Mouse (Mus musculus): ENCODE data around the gene Arhgap9.

The Arhgap9 gene

DNA sequence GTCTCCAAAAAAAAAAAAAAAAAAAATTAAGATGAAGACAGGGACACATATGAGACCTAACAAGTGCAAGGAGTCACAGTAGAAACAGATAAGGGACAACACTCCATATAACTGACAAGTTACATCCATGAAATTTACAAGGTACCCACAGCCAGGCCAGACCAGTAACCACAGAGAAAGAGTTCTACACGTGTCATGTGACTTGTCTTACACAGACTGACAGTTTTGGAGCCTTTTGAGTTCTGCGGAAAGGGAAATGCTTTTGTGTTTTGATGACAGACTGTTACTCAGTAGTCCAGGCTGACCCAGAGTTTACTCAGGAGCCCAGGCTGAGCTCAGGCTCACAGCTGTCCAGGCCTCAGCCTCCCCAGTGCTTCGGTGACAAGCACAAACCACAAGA is 21.3 kb downstream of the Arhgap9 start:
- no peak for DNase-seq (ENCODE audit: low read depth, low spot score)

DNA sequence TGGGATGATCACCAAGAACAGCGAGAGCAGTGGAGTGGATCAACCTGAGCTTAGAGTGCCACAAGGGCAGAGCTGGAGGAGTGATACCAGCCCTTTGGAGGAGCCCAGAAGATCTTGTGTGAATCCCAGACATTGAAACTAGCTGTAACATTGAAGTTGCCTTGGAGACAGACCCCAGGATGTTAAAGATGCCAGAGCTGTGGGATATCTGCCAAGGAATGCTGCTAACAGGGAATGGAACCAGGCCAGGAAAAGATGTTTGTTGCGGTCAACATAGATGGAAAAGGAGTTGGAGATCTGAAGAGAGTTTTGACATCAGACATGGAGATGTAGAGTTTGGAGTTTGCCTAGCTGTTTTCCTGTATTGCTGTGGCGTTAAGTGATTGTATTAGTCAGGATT is 24.4 kb downstream of the Arhgap9 start:
- DNase-seq (ENCODE audit: low read depth, low spot score): no peak

DNA sequence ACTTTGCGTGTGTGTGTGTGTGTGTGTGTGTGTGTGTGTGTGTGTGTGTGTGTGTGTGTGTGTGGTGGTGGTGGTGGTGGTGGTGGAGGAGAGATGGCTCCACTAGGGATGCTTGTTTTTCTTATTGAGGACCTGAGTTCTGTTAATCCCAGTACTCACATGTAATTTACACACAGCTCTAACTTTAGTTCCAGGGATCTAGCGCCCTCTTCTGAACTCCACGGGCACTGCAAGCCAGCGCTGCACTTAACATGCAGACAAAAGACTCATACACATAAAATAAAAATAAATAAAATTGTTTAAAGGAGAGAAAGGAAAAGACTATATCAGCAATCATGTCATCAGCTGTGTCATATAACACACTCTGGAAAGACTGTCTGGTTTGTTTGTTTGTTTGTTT is 27.2 kb downstream of the Arhgap9 start:
- peak; percentile 84 for DNase-seq (ENCODE audit: low read depth, low spot score)

DNA sequence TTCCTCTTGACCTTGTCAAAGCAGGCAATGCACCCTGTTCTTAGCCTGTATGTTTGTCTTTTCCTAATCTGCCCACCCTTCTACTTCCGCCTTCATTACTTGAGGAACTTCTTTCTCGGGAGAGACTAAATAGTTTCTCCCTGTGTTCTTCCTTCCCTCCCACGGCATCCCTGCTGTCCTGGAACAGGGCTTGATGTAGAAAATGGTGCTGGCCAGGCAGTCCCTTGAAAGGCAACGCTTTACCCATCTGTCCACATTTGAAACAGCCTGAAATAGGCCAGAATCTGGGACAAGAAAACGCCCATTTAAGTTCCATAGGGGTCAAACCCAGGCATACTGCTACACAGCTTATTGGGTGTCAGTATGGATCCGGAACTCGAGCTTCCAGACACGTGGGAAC is 28.0 kb downstream of the Arhgap9 start:
- DNase-seq (ENCODE audit: low read depth, low spot score): no peak

DNA sequence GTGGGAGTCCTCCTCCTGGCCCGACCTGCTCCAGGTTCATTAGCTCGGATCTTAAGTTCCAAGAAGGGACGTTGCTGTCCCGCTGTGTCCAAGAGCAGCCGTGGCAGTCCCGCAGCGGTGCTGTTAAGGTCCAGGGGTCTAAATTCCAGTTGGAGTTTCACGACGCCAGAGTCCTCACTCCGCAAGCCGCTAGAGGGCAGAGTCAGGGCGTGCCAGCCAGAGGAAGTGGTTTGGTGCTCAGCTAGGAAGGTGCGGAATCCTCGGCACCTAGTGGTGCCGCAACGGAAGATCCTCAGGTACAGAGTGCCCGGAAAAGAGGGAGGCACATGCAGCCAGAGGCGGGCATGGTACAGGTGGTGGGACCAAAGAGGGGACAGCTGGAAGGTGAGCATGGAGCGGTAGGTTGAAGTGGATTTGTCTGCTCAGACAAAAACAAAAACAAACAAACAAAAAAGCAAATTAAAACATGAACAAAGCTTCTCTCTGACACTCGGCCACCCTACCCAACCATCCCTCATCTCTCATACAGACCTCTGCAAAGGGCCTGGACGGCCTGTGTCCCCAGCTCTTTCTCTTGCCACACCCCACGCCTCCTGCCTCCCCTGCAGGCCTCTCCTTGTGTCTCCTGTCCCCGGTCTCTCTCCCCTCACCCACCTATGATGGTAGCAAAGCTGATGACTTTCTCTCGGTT is 29.0 kb downstream of the Arhgap9 start:
- DNase-seq (ENCODE audit: low read depth, low spot score): peak; percentile 92

DNA sequence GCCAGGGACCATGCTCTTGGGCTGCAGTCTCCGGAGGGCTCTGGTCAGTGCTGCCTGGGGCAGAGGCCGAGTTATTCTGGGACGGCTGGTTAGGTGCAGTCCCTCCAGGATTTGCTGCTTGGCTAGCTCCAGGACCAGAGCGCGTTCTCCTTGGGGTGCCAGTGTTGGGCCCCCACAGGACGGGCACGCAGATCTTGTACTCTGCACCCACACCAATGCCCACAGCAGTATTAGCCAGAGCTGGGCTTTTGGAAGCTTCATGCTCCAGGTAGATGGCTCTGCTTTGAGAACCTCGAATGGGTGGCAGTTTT is 29.5 kb downstream of the Arhgap9 start:
- DNase-seq (ENCODE audit: low read depth, low spot score): no peak

DNA sequence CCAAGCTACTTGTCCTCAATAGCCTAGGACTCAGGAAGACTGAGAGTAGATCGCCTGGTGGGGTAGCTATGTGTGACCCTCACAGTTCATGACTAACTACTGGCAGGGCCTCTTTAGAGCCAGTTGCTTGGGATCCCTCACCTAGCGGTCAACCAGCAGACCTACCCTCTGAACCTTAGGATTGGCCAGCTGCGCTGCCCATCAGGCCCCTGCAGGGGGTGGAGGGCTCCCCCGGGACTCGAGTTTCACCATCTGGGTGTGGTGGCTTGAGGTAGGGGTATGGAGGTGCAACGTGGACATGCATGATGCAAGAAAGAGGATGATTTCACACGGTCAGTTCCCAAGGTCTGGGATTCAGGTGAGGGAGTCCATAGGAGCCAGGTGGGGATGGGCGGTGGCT is 30.0 kb downstream of the Arhgap9 start:
- DNase-seq (ENCODE audit: low read depth, low spot score): peak; percentile 28

DNA sequence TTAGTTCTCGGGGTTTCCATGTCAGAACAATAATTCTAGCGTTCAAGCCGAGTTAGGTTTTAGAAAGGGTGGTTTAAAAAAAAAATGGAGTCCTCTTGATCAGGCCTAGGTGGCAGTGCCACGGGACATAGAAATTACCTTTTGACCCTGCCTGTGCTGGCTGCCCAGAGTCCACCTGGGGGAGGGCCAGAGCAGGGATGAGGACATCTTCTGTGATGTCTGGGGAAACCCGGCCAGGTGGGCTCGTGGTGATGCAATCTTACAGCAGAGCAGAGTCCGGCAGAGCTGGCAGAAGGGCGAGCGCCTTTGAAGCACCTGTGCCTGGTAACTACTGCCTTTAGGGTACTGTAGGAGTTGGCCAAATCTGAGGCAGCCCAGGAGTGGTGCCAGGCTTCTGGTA is 30.4 kb downstream of the Arhgap9 start:
- DNase-seq (ENCODE audit: low read depth, low spot score): no peak

DNA sequence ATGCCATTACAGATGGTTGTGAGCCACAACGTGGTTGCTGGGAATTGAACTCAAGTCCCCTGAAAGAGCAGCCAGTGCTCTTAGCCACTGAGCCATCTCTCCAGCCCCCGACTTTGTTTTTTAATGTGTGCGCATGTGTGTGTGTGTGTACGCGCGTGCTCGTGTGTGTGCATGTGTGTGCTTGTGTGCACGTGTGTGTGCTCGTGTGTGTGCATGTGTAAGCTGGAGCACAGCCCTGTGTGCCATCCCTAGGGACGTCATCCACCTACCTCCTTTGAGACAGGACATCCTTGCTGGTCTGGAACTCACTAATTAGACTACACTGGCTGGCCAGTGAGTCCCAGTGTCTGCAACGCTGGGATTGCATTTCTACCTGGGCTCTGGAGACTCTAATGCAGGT is 31.0 kb downstream of the Arhgap9 start:
- DNase-seq (ENCODE audit: low read depth, low spot score): no peak

DNA sequence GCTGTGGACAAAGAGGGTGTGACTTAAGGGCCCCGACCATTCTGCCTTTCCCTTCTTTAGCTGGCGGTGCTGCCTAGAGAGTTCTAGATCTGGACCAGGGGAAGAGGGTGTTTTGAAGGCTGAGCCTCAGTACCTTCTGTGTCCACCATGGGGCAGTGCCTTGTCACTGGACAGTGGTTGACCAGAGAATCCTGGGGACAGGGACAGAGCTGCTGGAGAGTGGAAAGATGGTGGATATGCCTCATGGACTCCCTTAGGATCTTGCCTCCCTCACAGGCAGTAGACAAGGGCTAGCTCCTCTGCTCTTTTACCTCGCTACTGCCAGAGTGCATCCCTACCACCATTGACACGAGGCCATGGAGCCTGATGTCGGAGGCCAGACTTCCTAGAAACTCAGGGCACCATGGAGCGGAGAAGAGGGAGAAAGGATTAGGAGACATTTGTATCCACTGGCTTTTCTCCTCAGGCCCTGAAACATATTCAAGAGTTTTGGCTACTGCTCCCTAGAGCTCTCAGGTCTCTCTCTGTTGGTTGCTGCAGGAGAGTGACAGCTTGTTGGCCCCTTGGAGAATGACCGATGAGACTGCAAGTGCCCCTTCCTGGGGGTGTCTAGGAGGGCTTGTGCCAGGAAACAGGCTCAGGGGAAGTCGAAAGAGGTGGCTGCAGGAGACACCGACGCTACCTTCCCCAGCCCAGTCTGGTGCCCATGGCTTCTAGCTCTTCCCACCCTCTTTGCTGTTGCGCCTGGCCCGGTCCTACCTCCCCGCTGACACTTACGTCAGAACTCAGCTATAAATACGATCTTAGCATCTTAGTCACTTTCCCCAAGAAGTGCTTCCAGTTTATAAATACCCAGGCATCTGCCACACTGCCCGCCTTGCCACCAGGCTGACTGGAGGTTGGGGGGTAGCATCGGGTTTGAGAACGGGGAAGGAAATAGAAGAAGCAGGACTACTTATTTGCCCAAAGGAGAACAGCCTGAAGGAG is 32.4 kb downstream of the Arhgap9 start, which contains the start of gene Inhbe:
Inhbe (minus strand) TSS at position 503 of the 987 bp plus-strand sequence.
- DNase-seq (ENCODE audit: low read depth, low spot score): no peak

DNA sequence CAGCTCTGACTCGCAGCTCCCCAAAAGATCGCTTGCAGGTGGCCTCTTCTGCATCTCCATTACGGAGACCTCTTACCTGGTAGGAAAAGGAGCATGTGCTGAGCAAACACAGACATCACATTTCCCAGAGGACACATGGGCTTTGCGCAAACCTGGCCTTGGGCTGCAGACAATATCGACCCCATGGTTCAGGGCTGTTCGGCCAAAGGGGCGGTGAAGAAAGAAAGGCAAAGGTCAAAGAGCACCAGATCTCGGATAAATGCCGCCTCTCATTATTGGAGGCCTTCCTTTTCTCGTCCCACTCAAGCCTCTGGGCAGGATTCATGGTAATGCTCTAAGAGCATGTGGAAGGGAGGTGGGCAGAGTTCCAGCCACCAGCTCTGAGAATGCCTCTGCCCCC is 33.6 kb downstream of the Arhgap9 start:
- DNase-seq (ENCODE audit: low read depth, low spot score): no peak

DNA sequence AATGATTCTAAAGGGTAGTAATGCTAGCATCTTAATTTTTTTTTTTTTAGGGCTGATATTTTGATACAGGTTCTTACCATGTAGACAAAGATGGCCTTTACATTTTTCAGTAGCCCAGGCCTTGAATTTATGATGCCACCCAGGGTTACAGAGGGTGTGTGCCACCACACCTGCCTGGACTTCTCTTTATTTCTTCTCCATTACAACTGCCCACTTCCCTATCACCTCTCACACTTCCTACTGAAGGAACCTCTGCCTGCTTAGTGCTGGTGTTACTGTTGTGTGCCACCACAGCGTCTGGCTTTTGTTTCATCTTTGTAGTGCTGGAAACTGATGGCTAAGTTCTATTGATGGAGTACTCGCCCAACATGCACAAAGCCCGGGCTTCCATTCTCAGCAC is 39.0 kb downstream of the Arhgap9 start:
- DNase-seq (ENCODE audit: low read depth, low spot score): no peak

DNA sequence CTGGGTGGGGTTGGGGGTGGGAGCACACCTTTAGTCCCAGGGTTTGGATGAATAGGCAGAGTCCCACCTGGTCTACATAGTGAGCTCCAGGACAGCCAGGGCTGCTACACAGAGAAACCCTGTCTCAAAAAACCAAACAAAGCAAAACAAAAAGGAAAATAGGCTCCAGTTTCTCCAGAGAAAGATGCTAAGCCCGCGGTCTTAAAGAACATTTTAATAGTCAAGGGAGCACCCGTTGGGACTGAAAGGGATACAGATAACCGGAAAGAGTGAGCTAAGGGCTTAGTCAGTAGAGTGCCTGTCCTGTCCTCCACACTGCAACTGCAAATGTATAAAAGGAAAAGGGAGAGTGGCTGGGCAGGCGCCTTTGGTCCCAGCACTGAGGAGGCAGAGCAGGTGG is 45.4 kb downstream of the Arhgap9 start:
- no peak for DNase-seq (ENCODE audit: low read depth, low spot score)

DNA sequence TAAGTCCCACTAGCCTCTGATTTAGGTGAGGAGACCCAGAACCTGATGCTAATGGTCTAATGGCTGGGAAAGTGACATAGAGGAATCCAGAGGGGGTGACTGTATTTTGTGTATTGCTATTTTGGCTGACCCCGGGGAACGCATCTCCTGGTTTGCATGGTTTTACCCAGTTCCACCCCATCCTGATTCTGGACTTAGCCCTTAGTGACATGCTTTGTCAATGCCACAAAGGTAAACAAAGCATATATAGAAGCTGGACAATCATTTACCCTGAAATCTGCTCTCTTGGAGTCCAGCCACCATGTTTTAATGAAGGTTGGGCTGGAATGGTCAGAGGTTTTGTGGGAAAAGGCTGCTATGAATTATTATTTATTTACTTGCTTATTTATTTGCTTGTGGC is 46.5 kb downstream of the Arhgap9 start:
- DNase-seq (ENCODE audit: low read depth, low spot score): no peak

DNA sequence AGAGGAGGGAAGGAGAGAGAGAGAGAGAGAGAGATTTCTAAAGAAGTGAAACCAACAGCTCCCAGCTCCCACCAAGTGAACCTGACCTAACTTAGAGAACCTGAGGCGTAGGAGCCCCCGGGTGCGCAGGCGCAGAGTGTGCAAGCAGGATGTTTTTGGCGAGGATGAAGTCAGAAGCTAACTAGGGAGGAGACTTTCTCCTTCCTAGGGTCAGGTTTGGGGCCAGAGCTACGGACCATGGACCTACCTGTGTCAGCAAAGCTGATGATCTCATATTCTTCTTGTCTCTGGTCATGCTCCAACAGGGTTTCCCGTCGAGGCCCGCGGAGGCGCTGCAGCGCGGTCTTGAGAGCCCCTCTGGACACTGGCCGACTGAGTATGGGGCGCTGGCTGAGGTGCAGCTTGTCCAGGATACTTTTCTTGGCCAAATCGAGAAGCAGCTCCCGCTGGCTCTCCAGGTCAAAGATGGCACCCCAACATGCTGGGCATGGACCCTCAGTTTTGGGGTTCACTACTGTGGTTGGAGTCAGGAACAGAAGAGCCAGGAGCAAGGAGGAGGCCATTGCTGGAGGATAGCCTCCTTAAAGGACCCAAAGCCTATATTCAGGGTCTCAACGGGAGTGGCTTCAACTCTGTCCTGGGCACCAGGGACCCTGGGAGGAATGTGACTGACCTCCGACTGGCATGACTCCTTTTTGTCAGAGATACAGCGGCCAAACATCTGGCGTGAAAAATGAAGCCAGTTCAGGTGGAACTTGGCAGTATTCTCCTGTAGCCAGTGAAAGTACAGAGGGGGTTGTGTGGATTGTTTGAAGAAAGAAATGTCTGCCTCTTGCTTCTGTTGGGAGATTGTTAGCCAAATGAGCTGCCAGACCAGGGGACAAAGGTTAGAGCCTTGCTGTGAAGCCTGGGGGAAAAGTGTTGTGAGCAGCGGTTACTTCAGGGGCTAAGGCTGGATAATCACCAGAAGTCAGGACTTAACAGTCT is 48.4 kb downstream of the Arhgap9 start, which contains the start of gene Inhbc:
Inhbc (minus strand) TSS at position 598 of the 987 bp plus-strand sequence.
- DNase-seq (ENCODE audit: low read depth, low spot score): no peak

DNA sequence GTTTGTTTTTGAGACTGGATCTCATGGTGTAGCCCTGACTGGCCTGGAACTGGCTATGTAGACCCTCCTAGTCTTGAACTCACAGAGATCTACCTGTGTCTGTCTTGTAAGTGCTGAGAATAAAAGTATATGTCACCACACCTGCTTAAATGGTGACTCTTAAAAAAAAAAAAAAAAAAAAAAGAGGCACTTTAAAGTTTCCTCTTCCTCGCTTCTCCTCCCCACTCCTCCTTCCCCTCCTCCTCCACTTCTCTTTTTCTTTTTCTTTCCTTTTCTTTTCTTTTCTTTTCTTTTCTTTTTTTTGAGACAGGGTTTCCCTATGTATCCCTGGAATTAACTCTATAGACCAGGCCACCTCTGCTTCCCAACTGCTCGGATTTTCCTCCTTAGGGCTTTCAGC is 49.3 kb downstream of the Arhgap9 start:
- DNase-seq (ENCODE audit: low read depth, low spot score): no peak

DNA sequence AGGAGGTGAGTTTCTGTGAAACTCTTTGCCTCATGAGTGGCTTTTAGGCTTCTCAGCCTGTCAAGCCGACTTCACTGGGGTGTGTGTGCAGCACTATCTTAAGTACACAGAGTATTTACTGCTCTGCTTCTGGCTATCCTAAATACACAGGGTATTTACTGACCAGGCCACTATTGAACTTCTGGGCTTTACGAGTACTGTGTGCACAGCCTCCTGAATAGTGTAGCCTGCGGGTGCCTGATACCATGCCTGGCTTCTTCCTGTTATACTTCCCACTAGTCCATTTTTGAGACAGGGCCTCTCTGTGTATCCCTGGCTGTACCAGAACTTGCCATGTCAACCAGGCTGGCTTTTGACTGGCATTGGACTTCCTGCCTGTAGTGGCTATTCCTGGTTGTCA is 55.9 kb downstream of the Arhgap9 start:
- no peak for DNase-seq (ENCODE audit: low read depth, low spot score)
